Mouse (Mus musculus) liver, postnatal 0 days (tissue): ENCODE results near the gene Gatad2a.

Experiments used
- CTCF ChIP-seq: sonication (generic); IDR thresholded peaks from 2 replicates; pipeline ENCODE4 v1.5.1; 2016; ENCODE audit warnings: antibody characterized with exemption, low read depth
- EP300 ChIP-seq: IDR thresholded peaks from 2 replicates; pipeline ENCODE4 v1.6.1; 2016; ENCODE audit warnings: antibody characterized with exemption, low read depth, mild to moderate bottlenecking

- TF ChIP-seq CTCF (no peak), EP300 (no peak)
These were observed 34.1 kb upstream of the Gatad2a start for GRCm38 (mm10) chr8:70030255-70030654.
